ENCODE assay signal across 19 mouse cellular contexts in the genomic region with DNA sequence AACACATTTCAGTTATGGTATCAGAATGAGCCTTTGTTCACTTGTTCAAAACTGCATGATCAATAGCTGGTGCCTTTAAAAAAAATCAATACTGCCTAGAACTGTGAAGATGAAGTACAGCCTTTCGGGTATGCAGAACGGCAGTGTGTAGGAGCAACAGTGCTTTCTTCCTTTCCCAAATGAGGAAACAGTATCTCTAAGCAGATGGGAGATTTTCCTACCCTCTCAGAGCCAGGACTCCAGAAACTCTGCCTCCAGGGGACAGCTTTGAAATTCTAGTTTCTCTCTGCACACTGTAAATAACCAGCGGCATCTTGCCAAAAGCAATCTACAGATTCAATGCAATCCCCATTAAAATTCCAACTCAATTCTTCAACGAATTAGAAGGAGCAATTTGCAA.
DNase-seq lines count a peak whose midpoint lies in the region; ATAC-seq and TF ChIP-seq lines count a peak whose summit lies in the region.
"Had no signal": no experiment of that assay in that cellular context is flagged by ENCODE, and none has a peak within 500 bp of the region (broad histone marks: within the 10 kb centered on the region; RNA-seq: fewer than 3 reads in every experiment).

No protein-coding gene starts in this region.

- H3K9ac ChIP-seq in forebrain, embryonic 13.5 days, result no peak overlapping the region
- no peak overlapping the region for H3K9ac ChIP-seq in forebrain, embryonic 11.5 days (ENCODE audit: low read length)
- no peak overlapping the region for H3K9ac ChIP-seq in forebrain, postnatal 0 days
- H3K9ac ChIP-seq: hindbrain, embryonic 14.5 days; liver, embryonic 14.5 days had no signal

- H3K4me3 ChIP-seq in forebrain, embryonic 13.5 days, result no peak overlapping the region
- H3K4me3 ChIP-seq in forebrain, embryonic 11.5 days (ENCODE audit: low read depth, low read length), result no peak overlapping the region
- no peak overlapping the region for H3K4me3 ChIP-seq in forebrain, postnatal 0 days (ENCODE audit: low read depth, low read length)
- H3K4me3 ChIP-seq: erythroblast, embryonic 14.5 days; heart, adult 2 months had no signal

- 64% methylated on average over 4 of the region's 4 CpGs for WGBS in forebrain, embryonic 13.5 days
- WGBS in forebrain, embryonic 11.5 days, result 78% methylated on average over 4 of the region's 4 CpGs
- 16% methylated on average over 4 of the region's 4 CpGs for WGBS in forebrain, postnatal 0 days

- H3K27me3 ChIP-seq in forebrain, embryonic 13.5 days, result no peaks in the 10 kb centered on the region
- no peaks in the 10 kb centered on the region for H3K27me3 ChIP-seq in forebrain, embryonic 11.5 days (ENCODE audit: control insufficient read depth, insufficient read depth, low read length)
- no peaks in the 10 kb centered on the region for H3K27me3 ChIP-seq in forebrain, postnatal 0 days (ENCODE audit: insufficient read depth, low read length)
- H3K27me3 ChIP-seq: Patski had no signal

- no peak overlapping the region for H3K27ac ChIP-seq in forebrain, embryonic 13.5 days
- no peak overlapping the region for H3K27ac ChIP-seq in forebrain, embryonic 11.5 days (ENCODE audit: low read depth, low read length)
- H3K27ac ChIP-seq in forebrain, postnatal 0 days (ENCODE audit: low read depth, low read length), result no peak overlapping the region
- H3K27ac ChIP-seq: heart, adult 2 months; hindbrain, embryonic 14.5 days; kidney, postnatal 0 days; liver, embryonic 14.5 days had no signal

- H3K36me3 ChIP-seq in forebrain, embryonic 13.5 days (ENCODE audit: poor library complexity, severe bottlenecking), result no peaks in the 10 kb centered on the region
- no peaks in the 10 kb centered on the region for H3K36me3 ChIP-seq in forebrain, embryonic 11.5 days (ENCODE audit: control insufficient read depth, insufficient read depth, low read length)
- no peaks in the 10 kb centered on the region for H3K36me3 ChIP-seq in forebrain, postnatal 0 days (ENCODE audit: insufficient read depth)

- peak; percentile 75 for ATAC-seq in forebrain, embryonic 13.5 days
- ATAC-seq in forebrain, embryonic 11.5 days (replicated peaks; ENCODE audit: low FRiP score), result no peak
- peak; percentile 90 for ATAC-seq in forebrain, postnatal 0 days
- ATAC-seq: intestine, postnatal 0 days; Patski had no signal

- peaks cover 3% of the 10 kb centered on the region; the same call in 1 of the 2 replicates for H3K4me1 ChIP-seq in forebrain, embryonic 13.5 days
- H3K4me1 ChIP-seq in forebrain, embryonic 11.5 days (replicated peaks; ENCODE audit: control insufficient read depth, insufficient read depth, low read length), result no peaks in the 10 kb centered on the region
- H3K4me1 ChIP-seq in forebrain, postnatal 0 days (ENCODE audit: insufficient read depth), result peaks cover 6% of the 10 kb centered on the region; the same call in 1 of the 2 replicates

- no peak overlapping the region for H3K4me2 ChIP-seq in forebrain, embryonic 13.5 days
- no peak overlapping the region for H3K4me2 ChIP-seq in forebrain, embryonic 11.5 days (ENCODE audit: low read depth, low read length, severe bottlenecking)
- no peak overlapping the region for H3K4me2 ChIP-seq in forebrain, postnatal 0 days (ENCODE audit: low read depth)
- H3K4me2 ChIP-seq: hindbrain, embryonic 14.5 days had no signal

- DNase-seq in forebrain, embryonic 11.5 days (ENCODE audit: low spot score), result no peak
- DNase-seq in left cerebral cortex, adult 18-20 months (ENCODE audit: low spot score in 2 of 2), result peak; percentile 27 to 32
- DNase-seq in left cerebral cortex, adult 11 months (ENCODE audit: low spot score), result no peak
- DNase-seq in forebrain, postnatal 0 days, result peak; percentile 68
- peak; percentile 21 to 49 for DNase-seq in right cerebral cortex, postnatal 36 days (ENCODE audit: low spot score in 2 of 2)
- DNase-seq in gastrocnemius, postnatal 36 days, result no peak
- DNase-seq: B cell, adult 2 months; cerebellum, adult 8-10 months; embryo, embryonic 11 days; heart, adult 2 months; lung, postnatal 10 days; thymus, postnatal 4 days had no signal

- H3K9me3 ChIP-seq in forebrain, embryonic 13.5 days (replicated peaks), result no peaks in the 10 kb centered on the region
- no peaks in the 10 kb centered on the region for H3K9me3 ChIP-seq in forebrain, embryonic 11.5 days (ENCODE audit: control insufficient read depth, low read length)
- H3K9me3 ChIP-seq in forebrain, postnatal 0 days (ENCODE audit: low read length), result no peaks in the 10 kb centered on the region

- TF ChIP-seq CTCF in forebrain, postnatal 0 days (IDR thresholded peaks at IDR 0.05; ENCODE audit: low read depth), result no peak

- intact Hi-C loops in gastrocnemius, postnatal 36 days (cut with DNase I), result no loop called here

Comparison
In these comparisons a context has a peak if more than half of its experiments do, and no peak if none do; other contexts are left out.
1. DNase-seq: peak in left cerebral cortex, adult 18-20 months (2 of 2), forebrain, postnatal 0 days (single experiment) and right cerebral cortex, postnatal 36 days (2 of 2); none in forebrain, embryonic 11.5 days (single experiment), left cerebral cortex, adult 11 months (single experiment) and gastrocnemius, postnatal 36 days (0 of 2).